Mouse (Mus musculus): ENCODE results near the gene Stoml3. TPM values are rescaled to one million over a fixed set of nuclear protein-coding genes. Genes with fewer than 3 reads are reported as not detected.

Stoml3 gene
- total RNA-seq, 4 experiments from 2014 or later, result 0.41 to 0.99 (median 0.53) TPM

DNA sequence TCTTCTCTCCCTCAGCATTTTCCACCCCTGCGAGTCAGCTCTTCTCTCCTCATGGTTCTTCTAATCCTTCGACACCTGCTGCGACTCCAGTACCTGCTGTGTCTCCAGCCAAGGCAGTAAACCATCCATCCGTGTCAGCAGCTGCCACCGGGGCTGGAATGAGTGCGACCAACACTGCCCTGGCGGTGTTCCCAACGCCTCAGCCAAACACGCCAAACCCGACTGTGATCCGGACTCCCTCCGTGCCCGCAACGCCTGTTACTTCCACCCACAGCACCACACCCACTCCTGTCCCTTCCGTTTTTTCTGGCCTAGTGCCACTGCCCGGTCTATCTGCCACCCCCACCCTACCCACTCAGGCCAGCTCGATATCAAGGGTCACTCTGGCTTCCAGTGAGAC is 11.0 kb upstream of the Stoml3 start:
- DNase-seq (ENCODE audit: low spot score in 2 of 2), result no peak

DNA sequence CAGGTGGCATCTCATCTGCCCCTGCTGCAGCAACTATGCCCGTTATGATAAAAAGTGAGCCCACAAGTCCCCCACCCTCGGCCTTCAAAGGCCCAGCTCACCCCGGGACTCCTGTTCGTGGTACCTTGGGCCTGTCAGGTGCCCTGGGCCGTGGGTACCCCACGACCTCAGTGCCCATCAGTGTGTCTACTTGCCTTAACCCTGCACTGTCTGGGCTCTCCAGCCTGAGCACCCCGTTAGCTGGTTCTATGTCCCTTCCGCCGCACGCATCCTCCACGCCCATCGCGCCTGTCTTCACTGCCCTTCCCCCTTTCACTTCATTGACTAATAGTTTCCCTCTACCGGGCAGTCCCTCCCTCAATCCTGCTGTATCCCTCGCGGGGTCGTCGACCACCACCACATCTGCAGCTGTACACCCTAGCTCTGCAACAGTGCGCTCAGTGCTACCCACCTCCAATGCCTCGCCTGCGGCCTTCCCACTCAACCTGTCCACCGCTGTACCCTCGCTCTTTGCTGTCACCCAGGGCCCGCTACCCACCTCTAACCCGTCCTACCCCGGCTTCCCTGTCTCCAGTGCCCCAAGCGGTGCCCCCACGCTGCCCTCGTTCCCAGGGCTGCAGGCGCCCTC is 9.9 kb upstream of the Stoml3 start:
- DNase-seq (ENCODE audit: low spot score in 2 of 2), result no peak

DNA sequence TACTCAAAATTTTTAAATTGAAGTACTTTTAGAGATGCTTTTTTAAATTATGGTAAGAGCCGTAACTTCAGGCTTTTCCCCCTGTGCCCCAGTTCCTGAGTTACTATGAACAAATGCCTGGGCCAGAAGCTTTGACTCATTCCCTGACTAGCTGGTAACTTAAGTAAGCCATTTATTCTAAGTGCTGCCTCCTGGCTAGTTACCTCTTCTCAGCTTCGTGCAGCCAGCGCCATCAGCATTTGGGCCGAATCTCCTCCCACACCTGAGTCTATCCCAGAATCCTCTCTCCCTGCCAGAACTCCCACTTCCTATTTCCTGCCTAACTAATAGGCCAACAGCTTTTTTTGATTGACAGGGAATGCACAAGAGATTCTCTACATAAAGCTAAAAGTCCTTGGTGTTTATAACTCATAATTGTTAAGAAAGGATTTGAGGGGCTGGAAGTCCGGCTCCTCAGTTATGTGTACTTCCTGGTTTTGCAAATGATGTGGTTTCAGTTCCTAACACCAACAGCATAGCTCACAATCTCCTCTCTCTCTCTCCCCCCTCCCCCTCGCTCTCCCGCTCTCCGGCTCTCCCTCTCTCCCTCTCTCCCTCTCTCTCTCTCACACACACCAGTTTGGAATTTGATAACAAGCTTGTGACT is 4.9 kb upstream of the Stoml3 start:
- no peak for DNase-seq (ENCODE audit: low spot score in 2 of 2)

DNA sequence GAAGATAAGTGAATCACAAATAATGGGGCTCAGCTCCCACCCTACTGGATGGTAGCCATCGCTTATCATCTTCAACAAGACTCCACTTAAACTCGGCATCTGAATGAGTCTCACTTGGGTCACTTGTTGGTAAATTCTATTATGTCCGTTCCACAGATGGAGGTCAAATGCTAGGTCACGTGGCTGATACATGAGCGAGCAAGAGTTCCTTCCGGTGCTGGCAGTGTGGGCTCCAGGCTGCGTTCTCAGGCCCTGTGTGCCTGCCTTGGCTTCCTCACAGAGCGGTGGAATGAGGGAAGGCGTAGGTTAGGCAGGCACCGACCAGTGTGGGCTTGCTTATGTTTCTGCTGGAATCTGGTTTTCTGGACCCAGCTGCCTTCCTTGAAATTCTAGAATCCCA is 1.9 kb upstream of the Stoml3 start:
- DNase-seq (ENCODE audit: low spot score in 2 of 2), result no peak

DNA sequence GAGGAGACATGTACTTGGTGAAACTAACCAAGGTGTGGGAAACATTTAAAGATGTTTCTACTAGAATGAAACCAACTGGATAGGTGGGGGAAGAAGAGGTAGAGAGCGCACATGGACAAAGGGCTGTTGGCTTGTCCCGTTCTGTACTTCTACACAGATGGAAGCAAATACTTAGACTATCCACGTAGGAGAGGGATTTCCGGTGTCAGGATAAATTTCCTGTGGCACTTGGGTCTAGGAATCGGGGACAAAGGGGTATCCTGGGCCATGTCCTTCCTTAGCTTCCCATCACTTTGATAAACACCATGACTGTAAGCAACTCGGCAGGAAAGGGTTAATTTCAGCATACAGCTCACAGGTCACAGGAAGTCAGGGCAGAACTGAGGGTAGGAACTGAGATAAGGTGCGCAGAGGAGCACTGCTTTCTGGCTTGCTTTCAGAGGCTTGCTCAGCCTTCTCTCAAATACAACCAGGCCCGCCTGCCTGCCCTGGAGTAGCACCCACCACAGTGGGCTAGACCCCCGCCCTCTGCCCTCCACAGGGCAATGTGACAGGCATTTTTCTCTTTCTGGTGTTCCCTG is 1.4 kb upstream of the Stoml3 start:
- DNase-seq (ENCODE audit: low spot score in 2 of 2), result no peak

DNA sequence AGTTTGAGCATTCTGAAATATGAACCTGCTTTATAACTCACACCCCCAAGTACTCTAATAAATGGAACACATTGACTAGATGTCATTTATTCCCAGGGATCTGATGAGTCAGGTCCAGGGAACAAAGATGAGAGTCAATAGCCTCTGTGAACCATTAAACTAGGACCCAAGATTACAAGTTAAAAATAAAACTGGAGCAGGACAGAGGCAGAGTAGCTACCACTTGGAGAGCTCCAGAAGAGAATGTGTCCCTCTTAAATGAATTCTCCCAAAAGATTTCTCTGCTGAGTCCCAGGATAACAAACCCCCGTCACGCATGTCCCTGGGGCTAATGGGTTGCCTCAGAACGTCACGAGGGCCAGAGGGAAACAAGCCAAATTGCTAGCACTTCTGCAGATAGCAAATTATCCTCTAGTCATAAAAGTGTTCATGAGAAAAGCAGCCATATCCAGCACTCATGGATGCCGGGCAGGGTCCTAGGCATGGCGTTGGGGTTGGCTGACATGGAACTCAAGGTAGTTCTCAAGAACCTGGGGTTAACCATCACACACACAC is 10.0 kb downstream of the Stoml3 start:
- no peak for DNase-seq (ENCODE audit: low spot score in 2 of 2)

DNA sequence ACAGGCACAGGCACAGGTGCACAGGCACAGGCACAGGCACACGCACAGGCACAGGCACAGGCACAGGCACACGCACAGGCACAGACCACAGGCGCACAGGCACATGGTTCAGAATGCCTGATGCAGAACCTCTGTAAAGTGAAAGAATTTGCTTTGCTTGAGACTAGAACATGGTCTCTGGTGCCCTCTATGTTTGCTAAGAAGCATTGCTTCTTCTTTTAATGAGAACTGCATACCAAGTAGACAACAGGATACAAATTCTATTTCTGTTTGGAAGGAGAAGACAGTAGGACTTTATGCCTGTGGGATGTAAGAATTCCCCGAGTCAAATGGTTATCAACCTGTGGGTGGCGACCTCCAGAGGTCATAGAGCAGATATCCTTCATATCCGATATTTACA is 14.0 kb downstream of the Stoml3 start:
- no peak for DNase-seq (ENCODE audit: low spot score in 2 of 2)

DNA sequence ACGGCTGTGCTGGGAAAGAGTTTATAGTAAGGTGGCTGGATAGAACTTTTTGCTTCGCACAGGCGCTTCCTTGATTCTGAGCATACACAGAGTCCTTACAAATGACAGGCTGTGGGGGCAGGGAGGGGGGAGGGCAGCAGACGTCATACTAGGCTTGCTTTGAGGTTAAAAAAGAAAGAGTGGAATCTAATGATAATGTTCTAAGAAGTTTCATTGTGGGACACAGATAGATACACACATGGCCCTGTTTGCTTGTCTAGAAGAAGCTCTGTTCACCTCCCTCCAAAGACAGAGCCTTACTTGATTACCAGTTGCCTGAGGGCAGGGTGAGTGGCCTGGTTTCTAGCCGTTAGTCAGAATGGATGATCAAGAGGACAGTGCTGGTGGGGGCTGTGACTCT is 24.6 kb downstream of the Stoml3 start:
- DNase-seq (ENCODE audit: low spot score in 2 of 2), result no peak

DNA sequence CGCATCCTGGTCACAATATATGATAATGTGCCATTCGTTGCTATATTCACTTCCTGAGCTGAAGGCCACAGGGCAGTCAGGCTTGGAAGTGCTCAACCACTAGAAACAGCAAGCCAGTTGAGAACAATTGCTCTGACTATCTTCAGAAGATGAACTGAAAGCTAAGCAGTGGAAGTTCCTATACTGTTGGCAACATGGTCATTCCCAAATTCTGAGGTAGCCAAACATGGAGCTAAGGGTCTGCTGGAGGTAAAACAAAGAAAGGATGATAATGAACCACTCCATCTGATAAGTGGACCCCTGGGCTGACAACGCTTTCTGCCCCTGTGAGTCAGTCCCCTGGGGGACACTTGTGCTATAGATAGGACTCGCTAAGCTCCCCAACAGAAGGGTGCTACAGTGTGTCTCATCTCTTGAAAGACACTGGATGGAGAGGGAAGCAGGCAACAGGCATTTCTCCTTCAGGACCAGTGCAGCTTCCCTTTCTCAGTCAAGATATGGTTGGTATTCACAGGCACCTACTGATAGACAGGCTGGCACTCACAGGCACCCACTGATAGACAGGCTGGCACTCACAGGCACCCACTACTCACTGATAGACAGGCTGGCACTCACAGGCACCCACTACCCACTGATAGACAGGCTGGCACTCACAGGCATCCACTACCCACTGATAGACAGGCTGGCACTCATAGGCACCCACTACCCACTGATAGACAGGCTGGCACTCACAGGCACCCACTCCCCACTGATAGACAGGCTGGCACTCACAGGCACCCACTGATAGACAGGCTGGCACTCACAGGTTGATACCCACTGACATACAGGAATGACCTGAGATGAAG is 26.0 kb downstream of the Stoml3 start:
- DNase-seq (ENCODE audit: low spot score in 2 of 2), result no peak

DNA sequence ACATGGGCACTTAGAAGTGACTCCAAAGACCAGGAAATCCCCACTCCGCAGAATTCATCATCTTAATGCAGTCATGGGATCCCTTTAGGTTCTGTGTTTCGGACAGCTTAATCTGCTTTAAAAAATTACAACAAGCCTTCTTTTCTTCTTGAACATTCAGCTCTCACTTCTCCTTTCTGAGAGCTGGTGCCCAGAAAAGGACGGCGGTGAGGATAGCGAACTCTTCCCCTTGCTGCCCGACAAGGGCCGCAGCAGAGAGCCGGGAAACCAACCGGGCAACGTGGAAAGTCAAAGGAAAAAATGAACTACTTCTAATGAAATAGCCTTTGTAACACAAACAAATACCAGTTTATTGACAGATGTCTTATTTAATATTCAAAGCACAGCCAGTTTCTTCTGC is 34.3 kb downstream of the Stoml3 start:
- DNase-seq (ENCODE audit: low spot score in 2 of 2), result no peak

DNA sequence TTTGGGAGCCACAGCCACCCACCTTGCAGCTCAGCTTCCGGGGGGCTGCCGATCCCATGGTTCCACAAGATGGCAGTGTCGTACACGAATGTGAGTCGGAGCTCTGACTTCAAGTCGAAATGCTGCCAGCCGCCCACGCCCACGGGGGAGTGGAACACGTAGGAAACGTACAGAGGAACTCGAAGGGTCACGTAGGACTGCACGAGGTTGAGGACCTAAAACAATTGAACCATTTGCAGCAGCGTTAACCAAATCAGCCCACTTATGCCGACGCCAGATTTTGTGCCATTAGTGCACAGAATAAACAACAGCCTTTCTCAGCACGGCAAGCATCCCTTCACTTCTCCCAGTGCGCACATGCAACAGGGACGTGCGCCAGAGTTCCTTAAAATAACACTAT is 37.3 kb downstream of the Stoml3 start:
- DNase-seq (ENCODE audit: low spot score in 2 of 2), result peak; percentile 81

DNA sequence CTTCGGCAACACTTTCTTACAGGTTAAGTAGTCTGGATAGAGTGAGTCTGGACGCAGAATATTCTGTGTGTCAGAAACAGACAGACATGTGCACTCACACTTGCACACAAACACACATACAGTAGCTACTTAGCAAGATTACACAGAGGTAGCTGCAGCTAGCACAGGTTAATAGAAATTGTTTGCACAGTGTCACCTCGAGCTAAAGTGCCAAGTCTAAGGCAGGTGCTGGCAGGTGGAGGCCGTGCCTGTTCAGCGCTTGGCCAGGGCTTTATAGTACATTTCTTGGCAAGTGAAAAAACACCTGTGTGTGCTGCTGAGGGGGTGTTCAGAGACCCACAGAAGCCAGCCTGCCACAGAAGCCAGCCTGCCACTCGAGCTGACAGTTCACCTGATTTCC is 41.9 kb downstream of the Stoml3 start:
- DNase-seq (ENCODE audit: low spot score in 2 of 2), result no peak

DNA sequence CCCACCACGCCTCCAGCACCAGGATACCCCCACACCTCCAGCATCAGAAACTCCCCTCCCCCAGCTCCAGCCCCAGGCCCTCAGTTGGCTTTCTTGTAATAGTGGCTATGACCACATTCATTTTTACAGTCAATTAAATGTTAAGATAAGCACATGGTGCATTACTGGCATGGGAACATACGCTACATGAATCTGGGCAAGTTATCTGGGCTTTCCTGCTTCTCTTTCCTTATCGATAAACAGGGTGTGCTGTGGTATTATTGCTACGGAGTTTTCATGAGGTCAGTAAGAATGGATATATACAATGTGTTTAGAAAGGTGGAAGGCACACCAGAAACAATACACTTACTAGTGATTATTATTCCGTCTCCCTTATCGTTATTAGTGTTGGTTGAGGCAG is 43.6 kb downstream of the Stoml3 start:
- no peak for DNase-seq (ENCODE audit: low spot score in 2 of 2)

DNA sequence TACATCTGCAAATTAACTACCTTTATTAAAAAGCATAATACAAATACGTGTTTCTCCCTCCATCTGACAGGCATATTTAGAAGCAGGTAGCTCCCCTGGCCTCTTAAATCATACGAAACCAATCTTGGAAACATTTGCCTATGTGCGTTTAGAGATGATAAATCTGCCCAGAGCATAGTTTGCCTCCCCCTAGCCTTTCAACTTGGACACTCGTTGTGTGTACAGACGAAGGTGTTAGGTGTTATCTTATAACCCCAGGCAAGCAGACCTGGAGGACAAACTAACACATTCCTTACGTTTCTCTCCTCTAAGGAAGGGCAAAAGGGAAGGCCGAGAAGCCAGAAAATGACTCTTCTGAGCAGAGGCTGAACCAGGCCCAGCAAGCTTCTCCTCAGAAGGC is 64.2 kb downstream of the Stoml3 start:
- DNase-seq (ENCODE audit: low spot score in 2 of 2), result no peak

DNA sequence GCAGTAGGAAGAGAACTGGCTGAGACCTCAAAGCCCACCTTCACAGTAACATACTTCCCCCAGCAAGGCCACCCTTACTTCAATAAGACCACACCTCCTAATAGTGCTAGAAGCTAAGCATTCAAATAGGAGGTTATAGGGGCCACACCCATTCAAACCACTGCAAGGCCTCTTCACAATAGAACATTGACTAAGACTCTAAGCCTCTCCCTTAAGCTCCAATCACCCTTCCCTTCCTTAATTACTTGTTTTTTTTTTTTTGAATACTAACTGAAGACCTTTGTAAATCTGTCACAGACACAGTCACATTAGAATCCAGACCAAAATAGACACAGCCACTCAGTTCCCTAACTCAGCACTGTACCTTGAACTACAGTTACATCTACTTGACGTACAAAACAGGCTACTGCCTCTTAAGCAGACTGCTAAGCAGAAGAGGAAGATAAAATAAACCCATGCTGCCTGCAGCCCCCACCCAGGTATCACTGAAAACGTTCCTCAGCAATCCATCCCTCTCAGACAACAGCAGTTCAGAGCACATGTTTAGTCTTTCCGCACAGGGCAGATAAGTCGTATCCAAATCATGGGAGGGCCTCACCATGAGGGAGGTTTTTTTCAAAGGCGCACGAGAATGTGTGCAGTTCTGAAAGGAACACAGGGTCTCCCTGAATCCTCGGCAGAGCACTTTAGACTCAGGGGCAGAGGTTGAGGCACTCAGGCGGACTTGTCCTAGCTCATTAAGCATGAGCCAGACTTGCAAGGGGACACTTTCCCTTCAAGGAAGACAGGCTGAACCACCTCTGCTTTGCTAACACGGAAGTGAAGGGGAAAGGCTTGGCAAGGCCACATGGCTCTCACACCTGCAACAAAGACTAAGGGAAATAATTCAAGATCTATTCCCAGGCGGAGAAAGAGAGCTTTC is 66.8 kb downstream of the Stoml3 start:
- no peak for DNase-seq (ENCODE audit: low spot score in 2 of 2)

DNA sequence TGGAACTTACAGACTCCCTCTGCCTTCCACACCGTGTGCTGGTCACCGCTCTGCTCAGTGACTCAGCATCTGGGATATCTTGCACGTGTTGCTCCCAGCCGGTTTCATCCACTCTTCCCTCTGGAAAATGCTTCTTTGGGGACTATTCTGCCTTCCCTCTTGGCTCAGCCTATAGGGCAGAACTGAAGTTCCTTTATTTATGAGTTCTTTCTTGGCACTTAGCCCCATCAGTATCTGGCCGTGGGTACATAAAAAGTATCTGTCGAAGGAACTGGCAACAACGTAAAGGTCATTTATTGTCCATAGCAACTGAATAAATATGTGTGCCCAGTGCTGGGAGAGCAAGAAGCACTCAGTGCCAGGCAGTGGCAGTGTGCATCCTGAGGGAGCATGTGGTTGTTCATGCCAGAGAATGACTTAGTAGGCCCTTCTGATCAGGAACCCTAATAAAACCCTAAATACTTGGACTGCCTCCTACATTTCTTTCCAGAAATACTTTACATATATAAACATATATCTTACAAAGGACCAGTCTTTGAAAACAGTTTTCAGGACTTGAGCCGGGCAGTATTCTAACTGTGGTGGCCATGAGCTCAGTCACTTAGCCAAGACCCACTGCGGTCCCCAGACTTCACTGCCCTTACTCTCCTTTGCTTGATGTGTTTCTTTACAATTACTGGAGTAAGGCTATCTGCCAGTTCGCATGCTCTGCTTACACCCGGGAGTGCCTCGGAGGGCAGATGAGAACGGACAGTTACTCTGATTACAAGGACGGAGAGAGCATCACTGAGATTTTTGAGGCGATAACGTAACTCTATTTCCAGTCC is 69.1 kb downstream of the Stoml3 start:
- DNase-seq (ENCODE audit: low spot score in 2 of 2), result no peak

Measured in left cerebral cortex, adult 8-10 months (tissue).